In the genomic region with DNA sequence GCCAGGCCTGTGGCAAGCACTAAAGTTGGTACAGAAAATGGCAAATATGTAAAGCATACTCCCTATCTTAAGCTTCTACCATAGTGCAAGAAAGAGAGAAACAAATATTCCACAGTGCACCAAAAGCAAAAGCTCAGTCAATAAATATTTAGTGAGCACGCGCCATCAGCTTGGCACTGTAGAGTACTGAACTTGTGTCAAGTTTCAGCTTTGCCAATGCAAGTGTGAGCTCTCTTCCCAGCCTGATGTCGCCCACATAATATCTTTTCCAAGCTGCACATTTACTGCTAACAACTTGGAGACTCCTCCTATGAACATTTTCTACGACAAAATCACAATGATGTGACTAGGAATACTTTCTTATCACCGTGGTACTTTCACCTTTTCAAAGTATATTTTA, we compare ENCODE assay signal across 25 mouse cellular contexts.
DNase-seq lines count a peak whose midpoint lies in the region; ATAC-seq lines count a peak whose summit lies in the region.
"Had no signal": no experiment of that assay in that cellular context is flagged by ENCODE, and none has a peak within 500 bp of the region (broad histone marks: within the 10 kb centered on the region; RNA-seq: fewer than 3 reads in every experiment).

No protein-coding gene starts in this region.

- H3K9me3 ChIP-seq in forebrain, embryonic 14.5 days (replicated peaks; ENCODE audit: control insufficient read depth, low read length): no peaks in the 10 kb centered on the region
- 0 out of 2 replicates have a peak, but pooled peaks cover 2% of the 10 kb centered on the region for H3K9me3 ChIP-seq in forebrain, embryonic 16.5 days (ENCODE audit: control insufficient read depth, low read length)
- no peaks in the 10 kb centered on the region; the same call in 1 of the 2 replicates for H3K9me3 ChIP-seq in kidney, embryonic 14.5 days (ENCODE audit: control insufficient read depth, low read length)
- H3K9me3 ChIP-seq: embryonic facial prominence, embryonic 13.5 days; forebrain, embryonic 12.5 days; heart, embryonic 15.5 days; hindbrain, embryonic 13.5 days had no signal

- no peak overlapping the region for H3K4me2 ChIP-seq in forebrain, embryonic 14.5 days (ENCODE audit: low read length)
- H3K4me2 ChIP-seq in forebrain, embryonic 16.5 days (ENCODE audit: low read length): no peak overlapping the region
- H3K4me2 ChIP-seq in kidney, embryonic 14.5 days (replicated peaks; ENCODE audit: low read depth, low read length): no peak overlapping the region
- H3K4me2 ChIP-seq: embryonic facial prominence, embryonic 13.5 days; forebrain, embryonic 12.5 days; heart, embryonic 11.5 days; heart, embryonic 15.5 days; hindbrain, embryonic 13.5 days had no signal

- no peak for ATAC-seq in forebrain, embryonic 14.5 days
- ATAC-seq in forebrain, embryonic 16.5 days: no peak
- ATAC-seq in activated CD4-positive, CD25-positive, alpha-beta regulatory T cell, adult 4 months: no peak
- ATAC-seq in kidney, embryonic 14.5 days (ENCODE audit: low FRiP score, low TSS enrichment): no peak
- ATAC-seq: CD4-positive, CD25-positive, alpha-beta regulatory T cell, adult 4 months; hindbrain, postnatal 0 days had no signal

- H3K27ac ChIP-seq in forebrain, embryonic 14.5 days (ENCODE audit: low read depth, low read length): no peak overlapping the region
- H3K27ac ChIP-seq in forebrain, embryonic 16.5 days (ENCODE audit: low read length): no peak overlapping the region
- no peak overlapping the region for H3K27ac ChIP-seq in kidney, embryonic 14.5 days (ENCODE audit: low read depth, low read length)
- H3K27ac ChIP-seq: embryonic facial prominence, embryonic 13.5 days; forebrain, embryonic 12.5 days; gastrocnemius, adult 2 months; heart, embryonic 15.5 days; hindbrain, embryonic 13.5 days; hindbrain, postnatal 0 days had no signal

- H3K27me3 ChIP-seq in forebrain, embryonic 14.5 days (replicated peaks; ENCODE audit: control insufficient read depth, insufficient read depth, low read length): no peaks in the 10 kb centered on the region
- H3K27me3 ChIP-seq in forebrain, embryonic 16.5 days (replicated peaks; ENCODE audit: control insufficient read depth, insufficient read depth, low read length): no peaks in the 10 kb centered on the region
- H3K27me3 ChIP-seq in kidney, embryonic 14.5 days (ENCODE audit: control insufficient read depth, insufficient read depth, low read length): no peaks in the 10 kb centered on the region
- H3K27me3 ChIP-seq: embryonic facial prominence, embryonic 13.5 days; forebrain, embryonic 12.5 days; heart, embryonic 15.5 days; hindbrain, embryonic 13.5 days had no signal

- no peak overlapping the region for H3K9ac ChIP-seq in forebrain, embryonic 14.5 days (ENCODE audit: low read length)
- no peak overlapping the region for H3K9ac ChIP-seq in forebrain, embryonic 16.5 days (replicated peaks; ENCODE audit: low read depth, low read length)
- H3K9ac ChIP-seq in kidney, embryonic 14.5 days (ENCODE audit: low read depth, low read length): no peak overlapping the region
- H3K9ac ChIP-seq: embryonic facial prominence, embryonic 13.5 days; forebrain, embryonic 12.5 days; heart, embryonic 15.5 days; hindbrain, embryonic 13.5 days had no signal

- H3K4me3 ChIP-seq in forebrain, embryonic 14.5 days (ENCODE audit: low read depth, low read length): no peak overlapping the region
- H3K4me3 ChIP-seq in forebrain, embryonic 16.5 days (replicated peaks; ENCODE audit: low read length): no peak overlapping the region
- no peak overlapping the region for H3K4me3 ChIP-seq in kidney, embryonic 14.5 days (ENCODE audit: low read length)
- H3K4me3 ChIP-seq: embryonic facial prominence, embryonic 13.5 days; forebrain, embryonic 12.5 days; gastrocnemius, adult 2 months; heart, embryonic 15.5 days; hindbrain, embryonic 13.5 days had no signal

- peak; percentile 50 for DNase-seq in forebrain, embryonic 14.5 days (ENCODE audit: low spot score)
- DNase-seq in layer of hippocampus, adult 11-12 months (ENCODE audit: low spot score): peak; percentile 7
- no peak for DNase-seq in layer of hippocampus, postnatal 25 days (ENCODE audit: extremely low spot score in 1 of 2, low spot score in 1 of 2)
- DNase-seq in layer of hippocampus, adult 9-10 months (ENCODE audit: low spot score): peak; percentile 2
- DNase-seq in layer of hippocampus, postnatal 36 days: peak; percentile 11 to 15
- DNase-seq: adrenal gland, postnatal 14 days; B cell, adult 2 months; cerebellum, adult 11 months; cerebellum, adult 9-10 months; cerebellum, postnatal 25 days; gastrocnemius, adult 2 months; gastrocnemius, postnatal 25 days; heart, adult 18-20 months; heart, postnatal 14 days had no signal

- 86% methylated on average over 5 of the region's 5 CpGs for WGBS in forebrain, embryonic 14.5 days
- WGBS in forebrain, embryonic 16.5 days: 77% methylated on average over 5 of the region's 5 CpGs
- 91% methylated on average over 5 of the region's 5 CpGs for WGBS in kidney, embryonic 14.5 days

- H3K36me3 ChIP-seq in forebrain, embryonic 14.5 days (ENCODE audit: control insufficient read depth, insufficient read depth, low read length): no peaks in the 10 kb centered on the region
- no peaks in the 10 kb centered on the region for H3K36me3 ChIP-seq in forebrain, embryonic 16.5 days (ENCODE audit: control insufficient read depth, insufficient read depth)
- H3K36me3 ChIP-seq in kidney, embryonic 14.5 days (ENCODE audit: control insufficient read depth, insufficient read depth, low read length): no peaks in the 10 kb centered on the region
- H3K36me3 ChIP-seq: embryonic facial prominence, embryonic 13.5 days; forebrain, embryonic 12.5 days; G1E; heart, embryonic 15.5 days; hindbrain, embryonic 13.5 days had no signal

- no peaks in the 10 kb centered on the region for H3K4me1 ChIP-seq in forebrain, embryonic 14.5 days (ENCODE audit: control insufficient read depth, insufficient read depth, low read length)
- H3K4me1 ChIP-seq in forebrain, embryonic 16.5 days (replicated peaks; ENCODE audit: control insufficient read depth, insufficient read depth, low read length): no peaks in the 10 kb centered on the region
- no peaks in the 10 kb centered on the region for H3K4me1 ChIP-seq in kidney, embryonic 14.5 days (ENCODE audit: control insufficient read depth, insufficient read depth, low read length)
- H3K4me1 ChIP-seq: embryonic facial prominence, embryonic 13.5 days; forebrain, embryonic 12.5 days; hindbrain, embryonic 13.5 days had no signal

Comparison
In these comparisons a context has a peak if more than half of its experiments do, and no peak if none do; other contexts are left out.
1. DNase-seq: peak in forebrain, embryonic 14.5 days (single experiment), layer of hippocampus, adult 11-12 months (single experiment), layer of hippocampus, adult 9-10 months (single experiment) and layer of hippocampus, postnatal 36 days (2 of 2); none in layer of hippocampus, postnatal 25 days (0 of 2).